Mouse (Mus musculus) heart, embryonic 14.5 days (tissue): ENCODE data around the gene Ccdc194. TPM values are rescaled to one million over a fixed set of nuclear protein-coding genes. Genes with fewer than 3 reads are reported as not detected.
"Not testable (repeated sequence)": the region's sequence is repeated elsewhere in the genome, so short reads cannot be mapped to it uniquely, and the experiment has no call there.

Experiments
- ATAC-seq: fragments of 200-750 bp; cut with Nextera tagmentation; 2 replicates; pipeline ENCODE4 v1.8.0; 2017; ENCODE audit warnings: low read depth, moderate TSS enrichment; ENCODE audit not compliant: insufficient number of reproducible peaks, insufficient read depth, low FRiP score
- H3K27ac ChIP-seq, 2 experiments: fragments of 200-500 bp in 1 of 2; fragments of 300-500 bp in 1 of 2; sonication (generic) in 1 of 2; replicated peaks in 1 of 2; 2 replicates each; pipeline ENCODE4 v1.5.1; 2012 to 2014; ENCODE audit warnings: low read depth in 2 of 2, low read length in 2 of 2, control low read depth in 1 of 2, mild to moderate bottlenecking in 1 of 2, mixed read lengths in 1 of 2; ENCODE audit not compliant: control insufficient read depth in 1 of 2, insufficient read depth in 1 of 2
- H3K27me3 ChIP-seq: fragments of 300-500 bp; sonication (generic); 2 replicates; pipeline ENCODE4 v1.6.1; 2014; ENCODE audit warnings: mild to moderate bottlenecking, low read length, control low read depth; ENCODE audit not compliant: control insufficient read depth, insufficient read depth
- H3K36me3 ChIP-seq: fragments of 300-500 bp; sonication (generic); 2 replicates; pipeline ENCODE4 v1.6.1; 2014; ENCODE audit warnings: mild to moderate bottlenecking, control low read depth, low read length, mixed read lengths; ENCODE audit not compliant: control insufficient read depth, insufficient read depth
- H3K4me1 ChIP-seq, 2 experiments: fragments of 200-500 bp in 1 of 2; fragments of 300-500 bp in 1 of 2; sonication (generic) in 1 of 2; 2 replicates each; pipeline ENCODE4 v1.6.1; 2012 to 2014; ENCODE audit warnings: low read length in 2 of 2, control low read depth in 1 of 2, mixed read lengths in 1 of 2; ENCODE audit not compliant: control insufficient read depth in 2 of 2, insufficient read depth in 2 of 2
- H3K4me2 ChIP-seq: fragments of 300-500 bp; sonication (generic); 2 replicates; pipeline ENCODE4 v1.6.1; 2014; ENCODE audit warnings: mild to moderate bottlenecking, low read length
- H3K4me3 ChIP-seq, 2 experiments: fragments of 200-500 bp in 1 of 2; fragments of 300-500 bp in 1 of 2; sonication (generic) in 1 of 2; 2 replicates each; pipeline ENCODE4 v1.5.1; 2012 to 2014; ENCODE audit warnings: low read length in 2 of 2, mild to moderate bottlenecking in 2 of 2, control low read depth in 1 of 2, low read depth in 1 of 2, moderate library complexity in 1 of 2; ENCODE audit not compliant: control insufficient read depth in 1 of 2, insufficient read depth in 1 of 2
- H3K9ac ChIP-seq: fragments of 300-500 bp; sonication (generic); 2 replicates; pipeline ENCODE4 v1.6.1; 2014; ENCODE audit warnings: mild to moderate bottlenecking, low read length
- H3K9me3 ChIP-seq: fragments of 300-500 bp; sonication (generic); 2 replicates; pipeline ENCODE4 v1.6.1; 2016; ENCODE audit warnings: low read length, control low read depth; ENCODE audit not compliant: control insufficient read depth
- WGBS: fragments of 180-500 bp; shearing (Covaris S2); extraction: QIAGEN DNeasy Blood & Tissue Kit; methylation state at CpG from one replicate; pipeline ENCODE4 v1.1.7; 2014; 5-methylcytosine and 5-hydroxymethylcytosine counted together
- polyA plus RNA-seq: library from polyadenylated mRNA; unstranded; fragments of >200 nt; fragmentation: Nextera tagmentation; extraction: Ambion mirVana; gene quantifications from 2 replicates; pipeline ENCODE4 v1.2.1, GENCODE M21; 2014

The Ccdc194 gene
- polyA plus RNA-seq, 1 experiment from 2014 or later = 0.35 TPM

- Histone ChIP-seq H3K36me3 (no peaks in the 10 kb centered on the region), H3K4me1 (peaks cover 0 to 5% of the 10 kb centered on the region in 2 experiments; a peak in 3 of 4 replicates), H3K4me3 (no peak overlapping the region), H3K27me3 (no peaks in the 10 kb centered on the region), H3K27ac (no peak overlapping the region), H3K9ac (no peak overlapping the region; the same call in 1 of the 2 replicates), H3K4me2 (peak overlapping the region; percentile 80; the same call in 1 of the 2 replicates), H3K9me3 (no peaks in the 10 kb centered on the region)
- no peak for ATAC-seq
- WGBS = 65% methylated on average over 5 of the region's 5 CpGs
Observed at GRCm38 (mm10) chr8:71535663-71536062, 10.2 kb upstream of the Ccdc194 start.

- no peak overlapping the region for H3K4me3 ChIP-seq
- no peak overlapping the region for H3K27ac ChIP-seq
- no peaks in the 10 kb centered on the region for H3K36me3 ChIP-seq
- H3K9ac ChIP-seq = no peak overlapping the region
- no peak for ATAC-seq
- WGBS = 42% methylated on average over 3 of the region's 3 CpGs
- H3K4me2 ChIP-seq = no peak overlapping the region
- peaks cover 0 to 5% of the 10 kb centered on the region in 2 experiments; a peak in 3 of 4 replicates for H3K4me1 ChIP-seq
- no peaks in the 10 kb centered on the region for H3K27me3 ChIP-seq
- H3K9me3 ChIP-seq = no peaks in the 10 kb centered on the region
Observed at GRCm38 (mm10) chr8:71534263-71534810, 8.8 kb upstream of the Ccdc194 start.

- H3K27me3 ChIP-seq = not testable (repeated sequence)
- 57% methylated on average over 5 of the region's 12 CpGs for WGBS
Observed at GRCm38 (mm10) chr8:71530735-71531467, 5.4 kb upstream of the Ccdc194 start.

GRCm38 (mm10) chr8:71528362-71529073 is 3.0 kb upstream of the Ccdc194 start:
- Histone ChIP-seq H3K4me2 (no peak overlapping the region), H3K4me3 (no peak overlapping the region), H3K9me3 (no peaks in the 10 kb centered on the region), H3K27me3 (no peaks in the 10 kb centered on the region), H3K4me1 (peaks cover 28 to 29% of the 10 kb centered on the region in 2 experiments), H3K9ac (no peak overlapping the region), H3K36me3 (no peaks in the 10 kb centered on the region), H3K27ac (peak overlapping the region; percentile 88 to 95)
- ATAC-seq = peak; percentile 70
- WGBS = 61% methylated on average over 11 of the region's 11 CpGs

More at GRCm38 (mm10) chr8:71530735-71531467, 5.4 kb upstream of the Ccdc194 start:
- H3K9ac ChIP-seq, ATAC-seq, H3K36me3 ChIP-seq, H3K4me3 ChIP-seq, H3K4me2 ChIP-seq, H3K9me3 ChIP-seq: not testable (repeated sequence)
- peaks cover 19 to 23% of the 10 kb centered on the region in 2 experiments for H3K4me1 ChIP-seq
- peak overlapping the region in 1 of 2 experiments; percentile 28; a peak in 1 of 4 replicates for H3K27ac ChIP-seq

- H3K4me2 ChIP-seq = 0 out of 2 replicates have a peak overlapping the region, but pooled peaks have one; percentile 13
- ATAC-seq = no peak
Observed at GRCm38 (mm10) chr8:71527162-71527870, 1.8 kb upstream of the Ccdc194 start.

GRCm38 (mm10) chr8:71526272-71526671 is 761 bp upstream of the Ccdc194 start:
- H3K4me1 ChIP-seq = peaks cover 28 to 29% of the 10 kb centered on the region in 2 experiments
- H3K36me3 ChIP-seq = no peaks in the 10 kb centered on the region
- no peaks in the 10 kb centered on the region for H3K9me3 ChIP-seq
- H3K27me3 ChIP-seq = no peaks in the 10 kb centered on the region
- H3K4me2 ChIP-seq = 0 out of 2 replicates have a peak overlapping the region, but pooled peaks have one; percentile 1
- peak; percentile 61 for ATAC-seq
- 12% methylated on average over 6 of the region's 6 CpGs for WGBS
- H3K9ac ChIP-seq = no peak overlapping the region
- H3K4me3 ChIP-seq = no peak overlapping the region
- peak overlapping the region; percentile 88 to 95 for H3K27ac ChIP-seq

More at GRCm38 (mm10) chr8:71527162-71527870, 1.8 kb upstream of the Ccdc194 start:
- peak overlapping the region; percentile 88 to 95 for H3K27ac ChIP-seq
- no peak overlapping the region for H3K4me3 ChIP-seq
- WGBS = 22% methylated on average over 3 of the region's 3 CpGs
- H3K9me3 ChIP-seq = no peaks in the 10 kb centered on the region
- peaks cover 28 to 29% of the 10 kb centered on the region in 2 experiments for H3K4me1 ChIP-seq
- H3K27me3 ChIP-seq = no peaks in the 10 kb centered on the region
- no peak overlapping the region; the same call in 1 of the 2 replicates for H3K9ac ChIP-seq
- no peaks in the 10 kb centered on the region for H3K36me3 ChIP-seq

- H3K9me3 ChIP-seq = no peaks in the 10 kb centered on the region
- H3K27ac ChIP-seq = no peak overlapping the region
- no peaks in the 10 kb centered on the region for H3K27me3 ChIP-seq
- H3K9ac ChIP-seq = no peak overlapping the region
- H3K36me3 ChIP-seq = no peaks in the 10 kb centered on the region
- no peak overlapping the region for H3K4me3 ChIP-seq
- 4% methylated on average over 17 of the region's 17 CpGs for WGBS
- no peak overlapping the region for H3K4me2 ChIP-seq
- peak; percentile 60 for ATAC-seq
- peaks cover 13 to 14% of the 10 kb centered on the region in 2 experiments for H3K4me1 ChIP-seq
Observed at GRCm38 (mm10) chr8:71521634-71522033, 3.9 kb downstream of the Ccdc194 start.
